Mouse (Mus musculus) heart, embryonic 16.5 days (tissue): Measurements from ENCODE around the gene Tab2. TPM values are rescaled to one million over a fixed set of nuclear protein-coding genes. Genes with fewer than 3 reads are reported as not detected.

Experiments used
- ATAC-seq: fragments of 200-750 bp; cut with Nextera tagmentation; replicated peaks from 2 replicates; pipeline ENCODE4 v1.8.0; 2017; ENCODE audit warnings: moderate number of reproducible peaks; ENCODE audit not compliant: insufficient read depth, low FRiP score; ENCODE audit errors: extremely low read depth
- H3K27ac ChIP-seq: fragments of 300-500 bp; sonication (generic); 2 replicates; pipeline ENCODE4 v1.5.1; 2014; ENCODE audit warnings: mild to moderate bottlenecking, low read length, control low read depth, moderate library complexity
- H3K27me3 ChIP-seq: fragments of 300-500 bp; sonication (generic); 2 replicates; pipeline ENCODE4 v1.6.1; 2014; ENCODE audit warnings: low read length, mixed read lengths; ENCODE audit not compliant: control insufficient read depth, insufficient read depth
- H3K36me3 ChIP-seq: fragments of 300-500 bp; sonication (generic); 2 replicates; pipeline ENCODE4 v1.6.1; 2014; ENCODE audit not compliant: control insufficient read depth, insufficient read depth
- H3K4me1 ChIP-seq: fragments of 300-500 bp; sonication (generic); 2 replicates; pipeline ENCODE4 v1.6.1; 2014; ENCODE audit warnings: low read length, mixed read lengths; ENCODE audit not compliant: control insufficient read depth, insufficient read depth
- H3K4me2 ChIP-seq: fragments of 300-500 bp; sonication (generic); 2 replicates; pipeline ENCODE4 v1.6.1; 2014; ENCODE audit warnings: low read depth, mild to moderate bottlenecking, control low read depth, low read length
- H3K4me3 ChIP-seq: fragments of 300-500 bp; sonication (generic); 2 replicates; pipeline ENCODE4 v1.5.1; 2014; ENCODE audit warnings: mild to moderate bottlenecking, control low read depth, low read length
- H3K9ac ChIP-seq: fragments of 300-500 bp; sonication (generic); 2 replicates; pipeline ENCODE4 v1.6.1; 2014; ENCODE audit warnings: low read length, control low read depth
- H3K9me3 ChIP-seq: fragments of 300-500 bp; sonication (generic); replicated peaks from 2 replicates; pipeline ENCODE4 v1.6.1; 2016; ENCODE audit warnings: low read length; ENCODE audit not compliant: control insufficient read depth
- WGBS: fragments of 180-500 bp; shearing (Covaris S2); extraction: QIAGEN DNeasy Blood & Tissue Kit; methylation state at CpG from one replicate; pipeline ENCODE4 v1.1.7; 2014; 5-methylcytosine and 5-hydroxymethylcytosine counted together
- polyA plus RNA-seq: library from polyadenylated mRNA; unstranded; fragments of >200 nt; fragmentation: Nextera tagmentation; extraction: Ambion mirVana; gene quantifications from 2 replicates; pipeline ENCODE4 v1.2.1, GENCODE M21; 2015

Gene Tab2
- polyA plus RNA-seq, 1 experiment from 2014 or later: 15.1 TPM

DNA sequence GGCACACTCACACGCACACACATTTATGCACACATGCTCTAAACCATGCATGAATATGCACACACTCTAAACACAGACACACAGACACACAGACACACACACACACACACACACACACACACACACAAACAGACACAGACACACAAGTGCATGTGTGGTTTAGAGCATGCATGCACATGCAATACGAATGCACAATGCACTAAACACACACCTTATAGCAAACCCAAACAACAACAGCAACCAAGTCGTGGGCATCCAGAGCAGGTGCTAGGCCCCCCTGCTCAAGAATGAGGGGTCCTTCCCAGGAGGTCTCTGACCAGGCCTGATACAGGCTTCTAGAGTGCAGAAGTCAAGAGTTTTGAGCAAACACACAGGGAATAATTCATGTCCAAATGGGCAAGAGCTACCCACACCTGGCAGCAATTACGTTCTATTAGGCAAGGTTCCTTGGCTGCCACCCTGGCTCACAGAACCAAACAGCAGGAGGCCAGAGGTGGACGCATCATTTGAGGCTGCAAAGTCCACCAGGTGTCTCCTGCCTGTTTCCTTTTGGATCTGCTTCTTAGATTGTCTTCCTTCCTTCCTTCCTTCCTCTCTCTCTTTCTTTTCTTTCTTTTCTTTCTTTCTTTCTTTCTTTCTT lies 84.5 kb downstream of the Tab2 start:
- H3K36me3 ChIP-seq: no peaks in the 10 kb centered on the region
- no peak overlapping the region for H3K4me2 ChIP-seq
- no peak overlapping the region for H3K9ac ChIP-seq
- no peak for ATAC-seq
- H3K9me3 ChIP-seq: no peaks in the 10 kb centered on the region
- no peak overlapping the region for H3K4me3 ChIP-seq
- WGBS: 88% methylated on average over 5 of the region's 5 CpGs
- H3K27ac ChIP-seq: no peak overlapping the region
- H3K4me1 ChIP-seq: peaks cover 3% of the 10 kb centered on the region; the same call in 1 of the 2 replicates
- no peaks in the 10 kb centered on the region; the same call in none of the 2 replicates for H3K27me3 ChIP-seq

DNA sequence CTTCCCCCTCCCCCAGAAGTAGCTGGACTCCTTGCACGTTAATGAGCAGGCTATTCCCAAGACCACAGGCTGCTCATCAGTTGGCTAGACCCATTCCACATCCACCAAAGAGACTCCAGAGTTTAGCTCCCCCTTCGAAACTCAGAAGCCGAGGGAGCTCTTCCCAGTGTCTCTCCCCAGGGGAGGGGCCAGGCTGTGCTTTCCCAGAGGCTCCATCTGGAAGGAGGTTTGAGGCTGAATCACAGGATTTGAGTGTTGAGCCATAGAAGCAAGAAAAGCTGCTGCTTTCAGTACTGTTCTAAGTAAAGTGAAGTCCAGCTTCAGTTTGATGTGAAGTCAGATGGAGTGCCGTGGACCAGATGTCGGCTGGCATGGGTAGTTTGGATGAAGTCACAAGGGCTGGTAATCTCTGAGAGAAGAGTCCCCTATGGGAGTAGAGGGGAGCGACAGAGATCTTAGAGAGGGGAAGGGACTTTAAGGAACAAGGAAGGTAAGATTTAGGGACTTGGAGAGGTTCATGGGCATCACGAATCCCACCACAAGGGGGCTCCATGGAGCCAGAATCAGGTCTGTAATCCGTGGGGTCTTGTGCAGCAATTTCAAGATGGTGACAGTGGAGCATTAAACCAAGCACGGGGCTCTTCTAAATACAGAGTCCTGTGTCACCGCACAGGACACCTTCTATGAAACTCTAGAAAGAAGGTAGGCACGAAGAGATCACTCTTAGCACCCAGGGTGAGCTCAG lies 85.3 kb downstream of the Tab2 start:
- Histone ChIP-seq H3K36me3 (no peaks in the 10 kb centered on the region), H3K4me2 (no peak overlapping the region), H3K4me1 (peaks cover 3% of the 10 kb centered on the region; the same call in 1 of the 2 replicates), H3K27me3 (no peaks in the 10 kb centered on the region; the same call in none of the 2 replicates), H3K27ac (no peak overlapping the region), H3K9me3 (no peaks in the 10 kb centered on the region), H3K9ac (no peak overlapping the region), H3K4me3 (no peak overlapping the region)
- 57% methylated on average over 11 of the region's 11 CpGs for WGBS
- ATAC-seq: no peak

DNA sequence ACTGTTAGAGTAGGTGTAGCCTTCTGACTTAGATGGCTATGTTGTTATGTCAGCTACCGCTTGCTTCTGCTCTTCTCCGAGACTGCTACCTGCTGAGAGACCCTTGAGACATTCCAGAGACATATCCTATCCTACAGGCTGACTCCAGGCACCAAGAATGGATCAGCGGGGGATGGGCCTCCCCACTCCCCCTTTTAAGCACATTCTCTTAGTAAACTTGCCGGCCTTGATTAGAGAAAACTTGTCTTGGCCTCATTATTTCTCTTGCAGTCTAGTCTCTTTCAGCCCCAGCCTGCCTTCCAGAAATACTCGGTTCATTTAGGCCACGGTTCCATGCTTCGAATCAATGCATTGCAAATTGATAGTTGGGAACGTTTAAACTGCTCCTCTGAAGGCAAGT lies 86.3 kb downstream of the Tab2 start:
- H3K27ac ChIP-seq: no peak overlapping the region
- WGBS: 62% methylated on average over 8 of the region's 8 CpGs
- no peak overlapping the region for H3K9ac ChIP-seq
- no peak overlapping the region for H3K4me3 ChIP-seq
- H3K36me3 ChIP-seq: no peaks in the 10 kb centered on the region
- no peak for ATAC-seq
- H3K4me1 ChIP-seq: peaks cover 3% of the 10 kb centered on the region; the same call in 1 of the 2 replicates
- no peak overlapping the region for H3K4me2 ChIP-seq
- no peaks in the 10 kb centered on the region; the same call in none of the 2 replicates for H3K27me3 ChIP-seq
- no peaks in the 10 kb centered on the region for H3K9me3 ChIP-seq

- Histone ChIP-seq H3K9me3 (no peaks in the 10 kb centered on the region), H3K9ac (peak overlapping the region; percentile 67), H3K27me3 (no peaks in the 10 kb centered on the region; the same call in none of the 2 replicates), H3K4me3 (peak overlapping the region; percentile 53), H3K4me2 (peak overlapping the region; percentile 80), H3K27ac (no peak overlapping the region), H3K4me1 (peaks cover 3% of the 10 kb centered on the region; the same call in 1 of the 2 replicates), H3K36me3 (no peaks in the 10 kb centered on the region)
- ATAC-seq: no peak
- WGBS: 23% methylated on average over 21 of the region's 21 CpGs
These were observed 88.4 kb downstream of the Tab2 start for GRCm38 (mm10) chr10:7867666-7868030.

- Histone ChIP-seq H3K4me1 (peaks cover 3% of the 10 kb centered on the region; the same call in 1 of the 2 replicates), H3K9me3 (no peaks in the 10 kb centered on the region), H3K27me3 (no peaks in the 10 kb centered on the region; the same call in none of the 2 replicates), H3K4me3 (peak overlapping the region; percentile 53), H3K36me3 (no peaks in the 10 kb centered on the region), H3K27ac (no peak overlapping the region), H3K9ac (peak overlapping the region; percentile 67), H3K4me2 (peak overlapping the region; percentile 80)
- 20% methylated on average over 50 of the region's 50 CpGs for WGBS
- no peak for ATAC-seq
These were observed 89.0 kb downstream of the Tab2 start for GRCm38 (mm10) chr10:7866762-7867665.

GRCm38 (mm10) chr10:7864806-7865205 lies 91.2 kb downstream of the Tab2 start:
- Histone ChIP-seq H3K4me2 (no peak overlapping the region), H3K27me3 (no peaks in the 10 kb centered on the region; the same call in none of the 2 replicates), H3K36me3 (no peaks in the 10 kb centered on the region), H3K4me1 (no peaks in the 10 kb centered on the region), H3K4me3 (no peak overlapping the region), H3K9ac (no peak overlapping the region), H3K9me3 (no peaks in the 10 kb centered on the region), H3K27ac (no peak overlapping the region)
- WGBS: 80% methylated on average over 3 of the region's 3 CpGs
- no peak for ATAC-seq

GRCm38 (mm10) chr10:7864184-7864583 lies 91.8 kb downstream of the Tab2 start:
- no peak overlapping the region for H3K27ac ChIP-seq
- ATAC-seq: no peak
- no peak overlapping the region for H3K9ac ChIP-seq
- no peaks in the 10 kb centered on the region for H3K9me3 ChIP-seq
- no peak overlapping the region for H3K4me2 ChIP-seq
- 68% methylated on average over 6 of the region's 6 CpGs for WGBS
- H3K36me3 ChIP-seq: no peaks in the 10 kb centered on the region
- no peak overlapping the region for H3K4me3 ChIP-seq
- no peaks in the 10 kb centered on the region; the same call in none of the 2 replicates for H3K27me3 ChIP-seq
- H3K4me1 ChIP-seq: no peaks in the 10 kb centered on the region

DNA sequence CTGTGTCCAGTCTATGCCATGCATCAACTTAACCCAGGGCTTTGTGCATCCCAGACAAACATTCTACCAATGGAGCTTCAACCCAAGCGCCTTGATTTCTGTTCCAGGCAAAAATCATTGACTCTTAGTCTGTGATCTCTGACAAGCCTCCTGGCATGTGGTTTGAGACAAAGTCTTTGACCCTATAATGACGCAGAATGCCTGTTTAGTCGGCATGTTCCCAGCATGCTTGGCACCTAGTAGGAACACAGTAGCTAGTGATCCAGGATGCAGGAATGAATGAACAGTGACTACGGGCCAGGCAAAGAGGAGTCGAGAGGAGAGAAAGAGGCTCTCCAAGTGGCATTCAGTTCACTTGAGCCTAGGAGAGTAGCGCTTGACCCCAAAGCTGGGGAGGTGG lies 92.6 kb downstream of the Tab2 start:
- Histone ChIP-seq H3K36me3 (no peaks in the 10 kb centered on the region), H3K27ac (no peak overlapping the region), H3K4me1 (no peaks in the 10 kb centered on the region), H3K9ac (no peak overlapping the region), H3K27me3 (no peaks in the 10 kb centered on the region; the same call in none of the 2 replicates), H3K4me3 (no peak overlapping the region), H3K4me2 (no peak overlapping the region), H3K9me3 (no peaks in the 10 kb centered on the region)
- no peak for ATAC-seq
- WGBS: 92% methylated on average over 6 of the region's 6 CpGs
